Mouse (Mus musculus) midbrain, postnatal 0 days (tissue): ENCODE measurements around the gene OR5BS1P. TPM values are rescaled to one million over a fixed set of nuclear protein-coding genes. Genes with fewer than 3 reads are reported as not detected.

ENCODE experiments used
- ATAC-seq: fragments of 200-750 bp; cut with Nextera tagmentation; 2 replicates; pipeline ENCODE4 v1.8.0; 2017; ENCODE audit warnings: moderate number of reproducible peaks, mild to moderate bottlenecking, moderate TSS enrichment, moderate library complexity; ENCODE audit not compliant: low FRiP score
- DNase-seq: peaks from one replicate; pipeline ENCODE4 v3.0.0-alpha.2; 2015; ENCODE audit warnings: low spot score
- H3K27ac ChIP-seq: fragments of 300-500 bp; sonication (generic); 2 replicates; pipeline ENCODE4 v1.5.1; 2014; ENCODE audit warnings: low read depth, mild to moderate bottlenecking, low read length, mixed read lengths
- H3K27me3 ChIP-seq: fragments of 300-500 bp; sonication (generic); 2 replicates; pipeline ENCODE4 v1.6.1; 2014; ENCODE audit warnings: low read length, control low read depth, mixed read lengths; ENCODE audit not compliant: insufficient read depth
- H3K36me3 ChIP-seq: fragments of 300-500 bp; sonication (generic); 2 replicates; pipeline ENCODE4 v1.6.1; 2014; ENCODE audit warnings: low read length, control low read depth, mixed read lengths; ENCODE audit not compliant: insufficient read depth
- H3K4me1 ChIP-seq: fragments of 300-500 bp; sonication (generic); 2 replicates; pipeline ENCODE4 v1.6.1; 2014; ENCODE audit warnings: mild to moderate bottlenecking, control low read depth, antibody characterized with exemption, low read length, mixed read lengths; ENCODE audit not compliant: insufficient read depth
- H3K4me2 ChIP-seq: fragments of 300-500 bp; sonication (generic); 2 replicates; pipeline ENCODE4 v1.6.1; 2014; ENCODE audit warnings: low read depth, mild to moderate bottlenecking, low read length, mixed read lengths; ENCODE audit not compliant: poor library complexity, severe bottlenecking
- H3K4me3 ChIP-seq: fragments of 300-500 bp; sonication (generic); 2 replicates; pipeline ENCODE4 v1.5.1; 2014; ENCODE audit warnings: low read depth, mild to moderate bottlenecking, low read length, moderate library complexity
- H3K9ac ChIP-seq: fragments of 300-500 bp; sonication (generic); replicated peaks from 2 replicates; pipeline ENCODE4 v1.6.1; 2014; ENCODE audit warnings: mild to moderate bottlenecking, low read length, moderate library complexity, mixed read lengths; ENCODE audit not compliant: poor library complexity, severe bottlenecking
- H3K9me3 ChIP-seq: fragments of 300-500 bp; sonication (generic); 2 replicates; pipeline ENCODE4 v1.6.1; 2016; ENCODE audit warnings: low read length, control low read depth
- CTCF ChIP-seq: IDR thresholded peaks from 2 replicates; pipeline ENCODE4 v1.5.1; 2016; ENCODE audit warnings: antibody characterized with exemption, mild to moderate bottlenecking
- WGBS: fragments of 180-500 bp; shearing (Covaris S2); extraction: QIAGEN DNeasy Blood & Tissue Kit; methylation state at CpG from one replicate; pipeline ENCODE4 v1.1.7; 2014; 5-methylcytosine and 5-hydroxymethylcytosine counted together
- microRNA-seq: library from miRNA; unstranded; fragments of <30 nt; microRNA quantifications from one replicate; pipeline ENCODE4, GENCODE M21; 2016; ENCODE audit warnings: borderline number of aligned reads
- polyA plus RNA-seq: library from polyadenylated mRNA; unstranded; fragments of >200 nt; fragmentation: Nextera tagmentation; extraction: Ambion mirVana; gene quantifications from 2 replicates; pipeline ENCODE4 v1.2.1, GENCODE M21; 2015
- total RNA-seq: library from RNA; depleted of rRNA; stranded (reverse); fragments of >200 nt; gene quantifications from 2 replicates; pipeline ENCODE4 v1.2.3, GENCODE M21; 2014; rRNA removed

Gene OR5BS1P
- total and polyA plus RNA-seq, 2 experiments from 2014 or later, result not detected

- no peaks in the 10 kb centered on the region for H3K27me3 ChIP-seq
- H3K36me3 ChIP-seq, result peaks cover 39% of the 10 kb centered on the region
- DNase-seq (no peak), ATAC-seq (no peak)
- no peak overlapping the region for H3K27ac ChIP-seq
- peaks cover 8% of the 10 kb centered on the region; the same call in 1 of the 2 replicates for H3K4me1 ChIP-seq
- 84% methylated on average over 5 of the region's 5 CpGs for WGBS
- H3K9me3 ChIP-seq, result no peaks in the 10 kb centered on the region
- no peak for TF ChIP-seq CTCF
- H3K9ac ChIP-seq, result no peak overlapping the region
- no peak overlapping the region for H3K4me3 ChIP-seq
- no peak overlapping the region for H3K4me2 ChIP-seq
Measured at GRCm38 (mm10) chr15:98528066-98528563, 58.4 kb downstream of the OR5BS1P start.

Small RNAs within 50 kb of the gene (microRNA-seq; reads per million reads assigned to microRNA genes)
- not detected for gene Mir1291

Other genes starting within 250 kb of the OR5BS1P start
- not detected in 2 replicates for gene Gm44579, start 248.9 kb upstream of the OR5BS1P start, total RNA-seq
- gene Gm44579, start 248.9 kb upstream of the OR5BS1P start, polyA plus RNA-seq, result 0.09 and 0.11 TPM in 2 replicates
- 0.44 and 1.2 TPM in 2 replicates for gene Olfr287, start 248.8 kb upstream of the OR5BS1P start, total RNA-seq
- 1.2 and 1.5 TPM in 2 replicates for gene Olfr287, start 248.8 kb upstream of the OR5BS1P start, polyA plus RNA-seq
- not detected in 2 replicates for gene Olfr286, start 235.4 kb upstream of the OR5BS1P start, total RNA-seq
- not detected in 2 replicates for gene Olfr286, start 235.4 kb upstream of the OR5BS1P start, polyA plus RNA-seq
- not detected in 2 replicates for gene H1fnt, start 212.6 kb upstream of the OR5BS1P start, total RNA-seq
- not detected in 2 replicates for gene H1fnt, start 212.6 kb upstream of the OR5BS1P start, polyA plus RNA-seq
- 21.4 and 22.5 TPM in 2 replicates for gene Zfp641, start 173.7 kb upstream of the OR5BS1P start, total RNA-seq
- gene Zfp641, start 173.7 kb upstream of the OR5BS1P start, polyA plus RNA-seq, result 10.9 and 12.8 TPM in 2 replicates
- gene Olfr285, start 152.5 kb upstream of the OR5BS1P start, total RNA-seq, result not detected in 2 replicates
- gene Olfr285, start 152.5 kb upstream of the OR5BS1P start, polyA plus RNA-seq, result not detected in 2 replicates
- not detected in 2 replicates for gene Olfr284, start 128.9 kb upstream of the OR5BS1P start, total RNA-seq
- gene Olfr284, start 128.9 kb upstream of the OR5BS1P start, polyA plus RNA-seq, result 0.18 TPM in 1 of 2 replicates, not detected in the other
- gene Olfr283, start 89.0 kb upstream of the OR5BS1P start, total RNA-seq, result not detected in 2 replicates
- not detected in 2 replicates for gene Olfr283, start 89.0 kb upstream of the OR5BS1P start, polyA plus RNA-seq
- not detected in 2 replicates for gene Olfr282, start 38.7 kb upstream of the OR5BS1P start, total RNA-seq
- gene Olfr282, start 38.7 kb upstream of the OR5BS1P start, polyA plus RNA-seq, result not detected in 2 replicates
- not detected in 2 replicates for gene Olfr281, start 17.3 kb upstream of the OR5BS1P start, total RNA-seq
- not detected in 2 replicates for gene Olfr281, start 17.3 kb upstream of the OR5BS1P start, polyA plus RNA-seq
- not detected in 2 replicates for gene Lalba, start 12.8 kb downstream of the OR5BS1P start, total RNA-seq
- not detected in 2 replicates for gene Lalba, start 12.8 kb downstream of the OR5BS1P start, polyA plus RNA-seq
- not detected in 2 replicates for gene Olfr279, start 22.5 kb downstream of the OR5BS1P start, total RNA-seq
- gene Olfr279, start 22.5 kb downstream of the OR5BS1P start, polyA plus RNA-seq, result not detected in 2 replicates
- gene Kansl2, start 64.4 kb downstream of the OR5BS1P start, total RNA-seq, result 57.4 and 66.2 TPM in 2 replicates
- 101 and 102 TPM in 2 replicates for gene Kansl2, start 64.4 kb downstream of the OR5BS1P start, polyA plus RNA-seq
- gene Ccnt1, start 101.0 kb downstream of the OR5BS1P start, total RNA-seq, result 36.1 and 54.6 TPM in 2 replicates
- gene Ccnt1, start 101.0 kb downstream of the OR5BS1P start, polyA plus RNA-seq, result 47.4 and 49.7 TPM in 2 replicates
- 0.82 TPM in 1 of 2 replicates, not detected in the other for gene 4930415O20Rik, start 101.1 kb downstream of the OR5BS1P start, total RNA-seq
- gene 4930415O20Rik, start 101.1 kb downstream of the OR5BS1P start, polyA plus RNA-seq, result 0.31 TPM in 1 of 2 replicates, not detected in the other
- gene Adcy6, start 140.2 kb downstream of the OR5BS1P start, total RNA-seq, result 38.0 and 40.3 TPM in 2 replicates
- gene Adcy6, start 140.2 kb downstream of the OR5BS1P start, polyA plus RNA-seq, result 5.5 and 7.2 TPM in 2 replicates
- 211 and 239 TPM in 2 replicates for gene Cacnb3, start 160.9 kb downstream of the OR5BS1P start, total RNA-seq
- 150 and 155 TPM in 2 replicates for gene Cacnb3, start 160.9 kb downstream of the OR5BS1P start, polyA plus RNA-seq
- gene Ddx23, start 193.0 kb downstream of the OR5BS1P start, total RNA-seq, result 46.7 and 50.5 TPM in 2 replicates
- 14.0 and 20.5 TPM in 2 replicates for gene Ddx23, start 193.0 kb downstream of the OR5BS1P start, polyA plus RNA-seq
- 34.5 and 42.9 TPM in 2 replicates for gene Rnd1, start 207.6 kb downstream of the OR5BS1P start, total RNA-seq
- gene Rnd1, start 207.6 kb downstream of the OR5BS1P start, polyA plus RNA-seq, result 20.7 and 24.9 TPM in 2 replicates
- 6.9 and 9.1 TPM in 2 replicates for gene Ccdc65, start 238.3 kb downstream of the OR5BS1P start, total RNA-seq
- 11.4 and 12.3 TPM in 2 replicates for gene Ccdc65, start 238.3 kb downstream of the OR5BS1P start, polyA plus RNA-seq